Mouse (Mus musculus): ENCODE results near the gene 1520401A03Rik.

- TF ChIP-seq CTCF (IDR thresholded peaks at IDR 0.05; ENCODE audit: low read depth, low read length) (no peak), GATA1 (IDR thresholded peaks at IDR 0.05; ENCODE audit: borderline replicate concordance, low read length) (no peak)
Observed at GRCm38 (mm10) chr17:23747471-23747870, 24.9 kb upstream of the 1520401A03Rik start.

Measured in G1E (cell line).